Mouse (Mus musculus) cortical plate, adult 2 months (tissue): ENCODE measurements around the gene Tnfrsf19.

Experiments
- CTCF ChIP-seq: fragments of 200-500 bp; IDR thresholded peaks from 2 replicates; pipeline ENCODE4 v1.5.1; 2011; ENCODE audit warnings: mild to moderate bottlenecking, control low read depth, low read length; ENCODE audit not compliant: insufficient read depth; ENCODE audit errors: extremely low read depth
- POLR2A ChIP-seq: fragments of 200-500 bp; IDR thresholded peaks from 2 replicates; pipeline ENCODE4 v1.6.1; 2011; ENCODE audit warnings: mild to moderate bottlenecking, low read length, control low read depth; ENCODE audit not compliant: insufficient read depth; ENCODE audit errors: extremely low read depth

DNA sequence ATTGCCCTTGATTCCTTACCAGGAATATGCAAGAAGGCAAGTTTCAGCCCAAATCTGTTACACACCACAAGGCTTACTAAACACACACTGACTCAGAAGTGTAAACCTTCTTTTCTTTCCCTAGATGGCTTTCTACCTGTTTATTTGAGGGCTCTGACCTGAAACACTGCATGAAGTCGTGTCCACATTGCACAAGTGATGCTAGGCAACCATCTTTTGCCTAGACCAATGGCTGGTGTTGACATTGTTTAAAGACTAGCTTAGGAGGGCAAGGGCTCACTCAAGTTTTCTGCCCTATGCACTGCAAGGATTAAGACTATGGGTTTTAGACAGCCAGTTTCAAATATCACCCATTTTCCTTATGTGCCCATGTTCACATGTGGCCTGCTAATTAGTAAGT lies 23.3 kb upstream of the Tnfrsf19 start:
- TF ChIP-seq CTCF (no peak), POLR2A (no peak)
